Mouse (Mus musculus): ENCODE results near the gene Pofut2.

The Pofut2 gene

GRCm38 (mm10) chr10:77258704-77259621 lies at the start of gene Pofut2:
Pofut2 (plus strand) TSS chr10:77259218.
- DNase-seq (ENCODE audit: low spot score in 2 of 2) = peak; percentile 81 to 89

GRCm38 (mm10) chr10:77209261-77209660 lies 49.8 kb upstream of the Pofut2 start:
- no peak for DNase-seq (ENCODE audit: low spot score in 2 of 2)

- DNase-seq (ENCODE audit: low spot score in 2 of 2) = no peak
These were observed 48.4 kb upstream of the Pofut2 start for GRCm38 (mm10) chr10:77210666-77211065.

- DNase-seq (ENCODE audit: low spot score in 2 of 2) = peak; percentile 56 to 77
These were observed 47.9 kb upstream of the Pofut2 start for GRCm38 (mm10) chr10:77211116-77211570.

GRCm38 (mm10) chr10:77212354-77213120 lies 46.5 kb upstream of the Pofut2 start:
- DNase-seq (ENCODE audit: low spot score in 2 of 2) = no peak

- DNase-seq (ENCODE audit: low spot score in 2 of 2) = no peak
These were observed 45.5 kb upstream of the Pofut2 start for GRCm38 (mm10) chr10:77213483-77213882.

- no peak for DNase-seq (ENCODE audit: low spot score in 2 of 2)
These were observed 44.4 kb upstream of the Pofut2 start for GRCm38 (mm10) chr10:77214586-77214985.

- DNase-seq (ENCODE audit: low spot score in 2 of 2) = no peak
These were observed 43.4 kb upstream of the Pofut2 start for GRCm38 (mm10) chr10:77215641-77216040.

- DNase-seq (ENCODE audit: low spot score in 2 of 2) = no peak
These were observed 42.7 kb upstream of the Pofut2 start for GRCm38 (mm10) chr10:77216313-77216712.

- no peak for DNase-seq (ENCODE audit: low spot score in 2 of 2)
These were observed 41.8 kb upstream of the Pofut2 start for GRCm38 (mm10) chr10:77217155-77217731.

GRCm38 (mm10) chr10:77218059-77218458 lies 41.0 kb upstream of the Pofut2 start:
- no peak for DNase-seq (ENCODE audit: low spot score in 2 of 2)

GRCm38 (mm10) chr10:77219411-77220025 lies 39.5 kb upstream of the Pofut2 start:
- peak; percentile 34 to 70 for DNase-seq (ENCODE audit: low spot score in 2 of 2)

- DNase-seq (ENCODE audit: low spot score in 2 of 2) = peak; percentile 35 to 45
These were observed 37.9 kb upstream of the Pofut2 start for GRCm38 (mm10) chr10:77221108-77221507.

- DNase-seq (ENCODE audit: low spot score in 2 of 2) = no peak
These were observed 36.0 kb upstream of the Pofut2 start for GRCm38 (mm10) chr10:77222963-77223552.

GRCm38 (mm10) chr10:77224390-77224789 lies 34.6 kb upstream of the Pofut2 start:
- no peak for DNase-seq (ENCODE audit: low spot score in 2 of 2)

GRCm38 (mm10) chr10:77225414-77225813 lies 33.6 kb upstream of the Pofut2 start:
- no peak for DNase-seq (ENCODE audit: low spot score in 2 of 2)

GRCm38 (mm10) chr10:77225995-77226688 lies 32.9 kb upstream of the Pofut2 start:
- no peak for DNase-seq (ENCODE audit: low spot score in 2 of 2)

GRCm38 (mm10) chr10:77226691-77227367 lies 32.2 kb upstream of the Pofut2 start:
- no peak for DNase-seq (ENCODE audit: low spot score in 2 of 2)

- DNase-seq (ENCODE audit: low spot score in 2 of 2) = no peak
These were observed 31.7 kb upstream of the Pofut2 start for GRCm38 (mm10) chr10:77227368-77227723.

Measured in urinary bladder, adult 18-20 months (tissue).